Mouse (Mus musculus) retina, adult 2 months (tissue): ENCODE results near the gene Atp5l.

Experiments
- DNase-seq: peaks from one replicate; pipeline ENCODE4 v3.0.0-alpha.2; 2012; ENCODE audit warnings: low read depth, low spot score

Gene Atp5l

DNA sequence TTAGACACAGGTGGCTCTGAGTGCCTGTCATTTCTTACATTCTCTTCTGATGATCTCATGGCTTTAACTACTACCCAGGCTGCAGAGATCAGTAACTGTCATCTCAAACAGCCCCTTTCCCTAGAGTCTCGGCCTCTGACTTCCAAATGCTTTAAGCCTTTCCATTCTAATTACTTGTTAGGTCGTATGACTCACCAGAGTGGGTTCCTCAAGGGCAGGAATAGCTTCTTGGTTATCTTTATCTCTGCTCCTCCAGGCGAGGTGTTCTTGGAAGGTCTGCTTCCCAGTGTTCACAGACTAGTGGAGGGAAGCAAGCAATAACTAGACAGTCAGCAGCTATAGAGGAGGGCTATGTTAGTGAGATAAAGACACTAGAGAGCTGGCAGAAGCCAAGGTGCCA is 27.9 kb downstream of the Atp5l start:
- DNase-seq, result no peak

DNA sequence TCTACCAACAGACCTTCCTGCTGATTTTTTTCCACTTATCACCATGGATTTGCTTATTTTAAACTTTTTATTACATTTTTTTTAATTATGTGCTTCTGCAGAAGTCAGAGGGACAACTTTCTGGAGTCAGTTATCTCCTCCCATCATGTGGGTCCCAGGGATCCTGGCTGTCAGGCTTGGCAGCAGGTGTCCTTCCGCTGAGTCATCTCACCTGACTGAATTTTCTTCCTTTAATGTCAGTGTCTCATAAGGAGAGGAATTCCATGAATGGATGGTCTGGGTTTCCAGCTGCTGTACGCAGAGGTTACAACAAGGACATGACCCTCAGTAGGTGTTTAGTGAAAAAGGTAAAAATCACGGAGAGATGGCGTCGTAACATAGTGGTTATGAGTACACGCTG is 29.3 kb downstream of the Atp5l start:
- DNase-seq, result no peak

- DNase-seq, result no peak
These were observed 30.4 kb downstream of the Atp5l start for GRCm38 (mm10) chr9:44890122-44890521.

GRCm38 (mm10) chr9:44888114-44888624 is 32.4 kb downstream of the Atp5l start:
- no peak for DNase-seq

DNA sequence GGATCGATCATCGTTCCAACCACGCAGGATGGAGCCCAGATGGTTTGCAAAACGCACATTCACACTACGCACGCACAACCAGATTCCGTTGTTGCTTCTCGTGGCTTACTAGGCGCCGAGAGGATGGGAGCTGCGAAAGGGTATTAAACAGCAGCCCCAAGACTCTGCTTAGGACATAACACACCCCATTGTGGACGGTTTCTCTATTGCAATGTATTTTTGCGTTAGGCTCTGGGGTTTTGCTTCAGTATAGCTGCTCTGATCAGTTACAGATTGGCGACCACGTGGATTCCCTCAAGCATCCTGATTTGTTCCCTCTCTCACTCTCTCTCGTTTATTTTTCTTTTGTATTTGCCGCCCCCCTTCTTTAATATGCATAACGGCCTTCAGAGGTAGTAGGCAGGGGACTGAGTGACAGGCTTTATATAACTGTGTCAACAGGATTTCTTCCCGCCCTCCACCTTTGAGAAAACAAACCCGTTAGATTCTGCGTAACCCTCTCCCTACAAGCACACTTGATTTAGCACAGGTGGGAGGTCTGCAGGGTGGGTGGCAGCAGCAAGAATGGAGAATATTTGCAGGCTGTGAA is 37.5 kb downstream of the Atp5l start:
- no peak for DNase-seq

- no peak for DNase-seq
These were observed 38.0 kb downstream of the Atp5l start for GRCm38 (mm10) chr9:44882436-44882980.

DNA sequence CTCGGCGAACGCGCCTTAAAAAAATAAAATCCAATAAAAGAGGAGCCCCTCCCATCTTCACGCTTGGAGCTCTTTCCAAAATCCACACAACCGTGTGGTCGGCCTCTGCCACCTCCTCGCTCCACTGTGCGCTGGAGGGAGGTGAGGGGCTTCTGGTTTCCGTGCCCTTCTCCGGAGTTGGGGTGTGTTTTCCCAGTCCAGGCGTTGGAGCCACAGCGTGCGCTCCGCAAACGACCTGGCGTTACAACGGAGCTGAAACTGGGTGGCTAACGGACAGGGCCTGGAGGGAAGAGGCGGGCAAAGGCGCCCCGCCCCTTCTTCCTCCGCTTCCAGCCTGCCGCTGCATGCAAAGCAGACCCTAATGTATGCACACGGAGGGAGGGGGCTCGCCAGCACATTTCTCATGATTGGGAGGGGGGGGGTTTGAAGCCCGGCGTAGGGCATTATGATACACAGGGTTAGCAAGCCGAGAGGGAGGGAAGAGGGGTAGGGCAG is 38.6 kb downstream of the Atp5l start:
- DNase-seq, result no peak

- peak; percentile 98 for DNase-seq
These were observed 39.2 kb downstream of the Atp5l start, which contains the start of gene Kmt2a for GRCm38 (mm10) chr9:44881221-44881871. Kmt2a (minus strand) TSS chr9:44881296.

DNA sequence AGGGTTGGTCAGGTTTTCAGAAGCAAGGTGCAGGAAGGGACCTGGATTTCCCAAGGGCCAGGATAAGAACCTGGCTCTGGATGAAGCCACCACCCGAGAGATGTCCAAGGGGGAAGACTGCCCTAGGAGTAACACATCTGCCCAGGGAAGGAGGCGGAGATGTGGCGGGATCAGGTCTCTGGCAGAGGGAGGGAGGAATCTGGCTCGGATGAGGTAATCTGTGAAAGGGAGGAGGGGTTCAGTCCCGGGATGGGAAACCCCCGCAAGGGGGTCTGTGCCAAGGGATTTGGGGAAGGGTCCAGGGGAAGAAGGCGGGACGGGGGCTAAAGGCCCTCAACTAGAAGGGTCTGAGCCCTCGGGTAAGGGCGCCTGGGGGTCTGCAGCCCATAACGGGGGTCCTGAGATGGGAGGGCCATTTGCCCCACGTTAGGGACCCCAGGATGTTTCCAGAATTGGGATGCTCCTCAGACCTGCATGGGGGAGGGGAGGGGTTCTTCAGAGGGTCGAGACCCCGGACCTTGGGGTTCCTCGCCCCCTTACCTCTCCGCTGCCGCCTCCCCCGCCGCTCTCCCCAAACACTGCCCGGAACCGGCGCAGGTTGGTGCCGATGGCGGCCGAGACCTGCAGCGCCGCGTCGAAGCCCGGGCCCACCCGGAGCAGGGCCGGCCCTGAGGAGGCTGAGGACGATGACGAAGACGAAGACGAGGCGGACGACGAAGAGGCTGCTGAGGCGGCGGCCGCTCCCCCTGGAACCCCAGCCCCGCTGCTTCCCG is 40.0 kb downstream of the Atp5l start:
- no peak for DNase-seq

GRCm38 (mm10) chr9:44879694-44880271 is 40.8 kb downstream of the Atp5l start:
- no peak for DNase-seq

DNA sequence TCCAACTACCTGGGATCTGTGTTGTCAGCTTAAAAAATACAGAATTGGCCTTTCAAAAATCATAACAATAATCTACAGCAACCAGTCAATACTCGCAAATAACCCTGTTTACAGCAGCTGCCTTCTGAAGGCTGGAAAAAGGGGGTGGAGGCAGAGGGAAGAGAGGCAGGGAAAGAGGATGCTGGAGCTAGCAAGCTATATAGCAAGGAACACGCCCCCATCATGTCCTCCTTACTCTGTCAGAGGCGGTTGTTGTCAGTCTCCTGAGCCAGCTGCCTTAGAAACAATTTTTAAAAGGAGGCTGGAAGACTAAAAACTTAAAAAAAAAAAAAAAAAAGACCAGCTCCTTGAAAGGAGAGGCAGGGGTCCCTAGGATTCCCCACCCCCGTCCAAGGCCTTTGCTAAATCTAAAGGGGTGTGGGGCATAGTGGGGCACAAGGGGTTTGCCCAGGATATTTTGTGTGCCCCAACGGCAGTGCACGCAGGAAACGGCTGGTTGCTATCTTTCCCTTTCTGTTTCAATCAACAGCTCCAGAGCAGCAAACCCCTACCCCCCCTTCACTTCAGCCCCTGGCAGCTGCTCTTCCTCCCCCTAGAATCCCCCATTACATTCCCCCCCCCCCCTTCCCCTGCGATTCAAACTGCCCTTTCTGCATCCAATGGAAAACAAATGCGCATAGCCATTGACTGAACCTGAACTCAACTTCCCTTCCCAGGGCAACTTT is 41.6 kb downstream of the Atp5l start:
- DNase-seq, result no peak

DNA sequence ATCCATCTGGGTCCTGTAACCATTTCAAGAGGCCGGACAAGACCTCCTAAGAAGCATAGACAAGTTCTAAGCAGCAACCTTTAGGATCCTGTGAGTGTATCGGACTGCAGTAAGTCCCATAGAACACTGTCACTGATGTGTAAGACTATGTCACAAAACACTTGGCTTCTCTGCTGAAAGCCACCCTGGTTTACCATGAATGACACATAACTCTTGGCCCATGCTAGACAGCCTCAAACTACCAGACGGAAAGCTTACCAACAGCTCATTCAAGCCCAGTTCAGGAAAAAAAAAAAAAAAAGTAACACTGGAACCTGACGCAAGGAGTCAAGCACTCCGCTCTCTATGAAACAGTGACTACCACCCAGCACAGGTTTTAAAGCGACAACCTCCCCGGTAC is 42.9 kb downstream of the Atp5l start:
- no peak for DNase-seq

- DNase-seq, result no peak
These were observed 45.1 kb downstream of the Atp5l start for GRCm38 (mm10) chr9:44875476-44875875.

DNA sequence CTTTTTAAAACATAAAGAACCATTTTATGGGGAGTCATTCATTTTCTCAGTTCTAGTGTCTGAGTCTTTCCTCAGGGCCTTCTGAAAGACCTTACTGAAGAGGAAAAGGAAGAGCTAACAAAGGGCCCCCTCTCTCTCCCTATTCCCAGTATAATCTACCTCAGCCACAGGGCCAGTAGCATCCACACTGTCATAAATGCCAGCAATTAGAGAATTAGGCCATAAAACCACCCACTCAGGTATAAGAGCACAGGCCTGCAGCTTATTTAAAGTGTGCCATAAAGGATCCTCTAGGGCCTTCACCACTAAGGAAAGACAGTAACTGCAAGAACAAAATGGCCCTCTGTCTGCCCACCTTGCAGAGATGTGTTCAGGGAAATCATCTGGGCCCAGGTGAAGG is 46.3 kb downstream of the Atp5l start:
- no peak for DNase-seq

DNA sequence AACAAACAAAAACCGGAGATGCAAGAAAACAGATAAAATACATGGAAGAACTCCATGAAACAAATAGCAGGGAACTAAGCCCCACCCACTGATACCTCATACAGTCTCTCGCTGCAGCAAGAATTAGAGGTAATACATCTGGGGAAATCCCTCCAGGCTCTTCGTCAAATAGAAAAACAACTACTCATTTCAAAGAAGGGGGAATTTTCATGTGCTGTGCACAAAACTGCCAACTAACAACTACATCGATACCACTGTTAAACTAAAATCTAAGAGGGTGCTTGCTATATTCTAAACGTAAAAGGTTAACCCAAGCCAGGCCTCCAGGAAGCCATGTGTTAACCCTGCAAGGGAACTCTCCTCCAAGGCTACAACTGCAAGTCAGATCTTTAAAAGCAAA is 46.9 kb downstream of the Atp5l start:
- no peak for DNase-seq

DNA sequence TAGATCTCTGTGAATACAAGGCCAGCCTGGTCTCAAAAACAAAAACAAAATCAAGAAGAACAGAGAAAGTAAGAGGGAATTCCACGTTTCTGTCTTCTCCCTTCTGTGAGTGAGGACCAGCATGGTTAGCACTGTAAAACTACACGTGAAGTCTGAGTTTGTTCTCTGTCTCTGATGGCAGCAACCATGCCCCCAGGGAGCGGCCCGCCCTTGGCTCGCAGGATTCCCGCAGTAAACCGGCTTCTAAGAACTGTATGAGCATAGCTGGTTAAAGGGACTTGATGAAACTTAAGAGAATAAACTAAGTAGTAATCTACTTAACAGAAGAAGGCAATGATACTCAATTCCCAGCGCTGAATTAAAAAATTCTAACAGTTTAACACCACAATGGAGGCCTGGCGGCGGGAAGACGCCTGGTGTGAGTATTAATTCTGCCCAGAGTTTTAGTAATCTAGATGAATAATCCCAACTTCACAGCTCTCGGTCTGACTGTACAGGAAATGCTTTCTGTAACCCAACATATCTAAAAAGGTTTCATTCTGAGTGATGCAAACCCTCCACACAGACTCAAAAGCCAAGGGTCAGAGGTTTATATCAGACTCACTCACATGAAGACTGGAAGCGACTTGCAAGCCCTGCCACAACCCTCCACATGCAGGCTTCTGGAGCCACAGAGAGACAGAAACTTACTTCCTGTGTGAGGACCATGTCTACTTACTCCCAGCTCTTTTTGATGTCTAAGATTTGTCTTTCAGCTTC is 52.0 kb downstream of the Atp5l start:
- no peak for DNase-seq

DNA sequence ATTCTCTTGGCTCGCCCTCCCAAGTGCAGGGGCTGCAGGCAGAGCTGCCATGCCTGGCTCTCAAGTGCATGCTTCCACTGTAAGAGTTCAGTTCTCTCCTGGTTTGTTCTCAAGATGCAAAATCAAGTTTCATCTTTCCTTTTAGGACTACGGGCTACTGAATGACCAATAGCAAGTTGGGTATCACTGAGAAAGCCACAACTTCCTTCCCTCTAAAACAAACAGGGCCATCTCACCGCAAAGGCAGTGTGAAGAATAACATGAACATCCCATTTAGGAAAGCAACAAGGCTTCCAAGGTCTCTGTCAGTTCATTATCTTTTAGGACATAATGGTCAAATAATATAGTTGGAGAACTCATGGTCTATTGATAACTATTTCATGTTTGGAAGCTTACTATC is 52.9 kb downstream of the Atp5l start:
- DNase-seq, result no peak

DNA sequence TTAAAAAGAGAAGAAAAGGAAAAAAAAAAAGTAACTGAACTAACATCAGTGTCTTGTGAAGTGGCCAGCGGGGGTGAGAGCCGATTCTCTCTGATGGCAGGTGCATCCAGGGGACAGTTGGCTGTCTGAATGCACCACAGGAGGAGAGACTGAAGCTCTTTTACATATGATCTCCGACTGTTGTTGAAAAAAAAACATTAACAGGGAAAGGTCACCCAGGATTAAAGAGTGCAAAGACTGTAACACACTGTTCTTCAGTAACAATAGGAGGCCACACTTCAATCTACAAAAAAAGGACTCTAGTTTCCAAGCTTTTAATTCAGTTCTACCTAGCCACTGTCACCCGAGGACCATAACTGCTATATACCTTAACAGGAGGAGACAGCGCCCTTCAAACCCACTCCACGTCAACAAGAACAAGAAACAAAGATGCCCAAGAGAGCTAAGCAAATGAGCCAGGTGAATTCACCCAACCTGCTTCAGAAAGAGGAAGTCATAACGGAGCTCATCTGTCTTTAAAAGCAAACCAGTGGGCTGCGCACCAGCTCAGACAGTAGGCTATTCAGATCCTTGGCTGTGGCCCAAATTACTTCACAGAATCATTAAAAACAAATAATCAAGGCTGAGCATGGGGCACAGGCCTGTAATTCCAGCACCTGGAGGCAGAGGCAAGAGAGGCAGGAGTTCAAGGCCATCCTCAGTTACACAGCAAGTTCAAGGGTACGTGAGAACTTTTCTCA is 53.9 kb downstream of the Atp5l start:
- no peak for DNase-seq
